Mouse (Mus musculus): ENCODE measurements around the gene 4930404N11Rik.

4930404N11Rik gene

GRCm38 (mm10) chr10:81401521-81402226, 36.1 kb upstream of the 4930404N11Rik start:
- in situ Hi-C loops (cut with MboI, MseI), result no loop called here

GRCm38 (mm10) chr10:81401205-81401520, 35.5 kb upstream of the 4930404N11Rik start:
- in situ Hi-C loops (cut with MboI, MseI), result no loop called here

GRCm38 (mm10) chr10:81400371-81401204, 35.0 kb upstream of the 4930404N11Rik start:
- in situ Hi-C loops (cut with MboI, MseI), result no loop called here

GRCm38 (mm10) chr10:81399798-81400308, 34.2 kb upstream of the 4930404N11Rik start:
- in situ Hi-C loops (cut with MboI, MseI), result loop anchor here (10.0 kb wide), 1 partner anchor 55 kb away; the partner anchor contains the start of gene Nfic

GRCm38 (mm10) chr10:81399296-81399695, 33.7 kb upstream of the 4930404N11Rik start:
- in situ Hi-C loops (cut with MboI, MseI), result loop anchor here (10.0 kb wide), 1 partner anchor 56 kb away; the partner anchor contains the start of gene Nfic

GRCm38 (mm10) chr10:81396749-81397148, 31.1 kb upstream of the 4930404N11Rik start:
- in situ Hi-C loops (cut with MboI, MseI), result loop anchor here (10.0 kb wide), 1 partner anchor 58 kb away; the partner anchor contains the start of gene Nfic

GRCm38 (mm10) chr10:81395865-81396264, 30.2 kb upstream of the 4930404N11Rik start:
- in situ Hi-C loops (cut with MboI, MseI), result loop anchor here (10.0 kb wide), 1 partner anchor 59 kb away; the partner anchor contains the start of gene Nfic

GRCm38 (mm10) chr10:81395127-81395526, 29.5 kb upstream of the 4930404N11Rik start:
- in situ Hi-C loops (cut with MboI, MseI), result loop anchor here (10.0 kb wide), 1 partner anchor 60 kb away; the partner anchor contains the start of gene Nfic

GRCm38 (mm10) chr10:81393456-81394063, 27.9 kb upstream of the 4930404N11Rik start:
- in situ Hi-C loops (cut with MboI, MseI), result loop anchor here (5.0 to 10.0 kb wide), 2 partner anchors 61 to 139 kb away; partner anchors contain the start of gene Nfic

- in situ Hi-C loops (cut with MboI, MseI), result loop anchor here (5.0 to 10.0 kb wide), 2 partner anchors 62 to 140 kb away; partner anchors contain the start of gene Nfic
Observed at GRCm38 (mm10) chr10:81392781-81393185, 27.2 kb upstream of the 4930404N11Rik start, which contains the start of gene Smim24. Gene Smim24, plus strand, starts transcription at chr10:81393051.

GRCm38 (mm10) chr10:81392270-81392669, 26.7 kb upstream of the 4930404N11Rik start:
- in situ Hi-C loops (cut with MboI, MseI), result loop anchor here (5.0 to 10.0 kb wide), 2 partner anchors 63 to 140 kb away; partner anchors contain the start of gene Nfic

GRCm38 (mm10) chr10:81390678-81390965, 25.0 kb upstream of the 4930404N11Rik start:
- in situ Hi-C loops (cut with MboI, MseI), result loop anchor here (5.0 to 10.0 kb wide), 2 partner anchors 64 to 142 kb away; partner anchors contain the start of gene Nfic

GRCm38 (mm10) chr10:81389801-81390677, 24.4 kb upstream of the 4930404N11Rik start:
- in situ Hi-C loops (cut with MboI, MseI), result loop anchor here (5.0 to 10.0 kb wide), 2 partner anchors 65 to 142 kb away; partner anchors contain the start of gene Nfic

GRCm38 (mm10) chr10:81389373-81389772, 23.8 kb upstream of the 4930404N11Rik start:
- in situ Hi-C loops (cut with MboI, MseI), result no loop called here

- in situ Hi-C loops (cut with MboI, MseI), result no loop called here
Observed at GRCm38 (mm10) chr10:81388505-81389055, 23.0 kb upstream of the 4930404N11Rik start, which contains the start of gene Gm48552. Gene Gm48552, plus strand, starts transcription at chr10:81389005.

GRCm38 (mm10) chr10:81387716-81388115, 22.1 kb upstream of the 4930404N11Rik start:
- in situ Hi-C loops (cut with MboI, MseI), result no loop called here

GRCm38 (mm10) chr10:81385603-81386306, 20.1 kb upstream of the 4930404N11Rik start:
- in situ Hi-C loops (cut with MboI, MseI), result no loop called here

- in situ Hi-C loops (cut with MboI, MseI), result no loop called here
Observed at GRCm38 (mm10) chr10:81384605-81384982, 19.0 kb upstream of the 4930404N11Rik start.

Data from T-helper 1 cell (primary cell).